Mouse (Mus musculus): ENCODE results near the gene Mettl26. TPM values are rescaled to one million over a fixed set of nuclear protein-coding genes. Genes with fewer than 3 reads are reported as not detected.

The Mettl26 gene
- total and polyA plus RNA-seq, 3 experiments = 12.7 to 30.5 (median 12.7) TPM

DNA sequence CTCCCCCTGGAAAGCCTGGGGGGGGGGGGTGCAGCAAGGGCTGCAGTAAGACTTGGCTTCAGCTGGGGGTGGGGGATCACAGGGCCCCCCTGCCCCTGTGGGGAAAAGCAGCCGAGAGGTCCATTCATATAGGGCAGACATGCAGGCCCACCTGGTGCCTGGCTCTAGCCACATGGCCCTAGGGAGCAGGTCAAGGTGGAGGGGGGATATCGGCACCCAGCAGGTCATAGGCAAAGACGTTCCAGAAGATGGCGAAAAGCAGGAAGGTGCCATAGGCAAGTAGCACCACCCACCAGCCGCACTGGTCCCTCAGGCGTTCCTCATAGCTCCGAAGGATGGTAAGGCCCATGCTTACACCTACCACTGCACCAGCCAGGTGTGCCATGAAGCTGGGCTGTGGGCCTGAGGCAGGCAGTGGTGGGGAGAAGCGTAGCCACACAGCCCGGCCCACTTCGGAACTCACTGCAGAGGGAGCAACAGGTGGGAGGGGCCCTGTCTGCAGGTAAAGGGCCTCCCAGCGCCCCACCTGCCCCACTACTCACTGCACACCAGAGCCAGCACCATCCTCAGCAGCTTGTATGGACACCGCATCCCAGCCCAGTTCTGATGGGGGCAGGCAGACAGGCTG lies 40.2 kb upstream of the Mettl26 start:
- Histone ChIP-seq H3K4me1 (ENCODE audit: control insufficient read depth, insufficient read depth, low read length) (peaks cover 26% of the 10 kb centered on the region), H3K79me2 (replicated peaks; ENCODE audit: control insufficient read depth, insufficient read depth, low read length) (peaks cover 2% of the 10 kb centered on the region), H3K9ac (ENCODE audit: low read depth, low read length) (0 out of 2 replicates have a peak overlapping the region, but pooled peaks have one; percentile 19), H3K4me3 (peak overlapping the region; percentile 85; the same call in 1 of the 2 replicates), H3K36me3 (ENCODE audit: control insufficient read depth, insufficient read depth, low read length) (no peaks in the 10 kb centered on the region; the same call in 1 of the 2 replicates), H3K27me3 (ENCODE audit: control insufficient read depth, insufficient read depth, low read length) (no peaks in the 10 kb centered on the region), H3K27ac (peak overlapping the region; percentile 100; the same call in 1 of the 2 replicates)
- intact Hi-C loops (cut with DNase I) = loop anchor here (5.0 kb wide), 1 partner anchor 33 kb away; the partner anchor contains the start of gene Mcrip2
- DNase-seq = no peak
- TF ChIP-seq EP300 (IDR thresholded peaks at IDR 0.05; ENCODE audit: insufficient read depth, low read depth, low read length) = no peak
- no peak for TF ChIP-seq POLR2A (IDR thresholded peaks at IDR 0.05; ENCODE audit: insufficient read depth, low read depth, low read length)
- no peak for TF ChIP-seq CTCF (IDR thresholded peaks at IDR 0.05)
- 83% methylated on average over 12 of the region's 12 CpGs for WGBS

DNA sequence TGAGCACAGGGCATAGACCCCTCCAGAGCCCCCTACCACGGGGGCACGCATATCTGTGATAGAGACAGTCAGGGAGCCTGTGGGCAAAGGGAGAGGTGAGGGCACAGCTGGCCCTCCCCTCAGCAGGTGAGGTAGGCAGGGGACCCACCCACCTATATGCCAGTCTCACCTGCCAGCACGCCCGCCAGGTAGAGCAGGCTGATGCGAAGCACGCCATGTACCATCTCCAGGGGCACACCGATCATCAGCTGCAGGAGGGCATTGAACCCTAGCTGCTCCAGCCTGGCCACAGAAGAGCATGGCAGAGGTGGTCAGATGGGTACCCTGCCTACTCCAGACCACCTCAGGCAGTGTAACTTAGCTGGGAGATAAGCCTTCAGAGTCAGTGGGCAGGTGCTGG lies 39.6 kb upstream of the Mettl26 start:
- H3K4me1 ChIP-seq (ENCODE audit: control insufficient read depth, insufficient read depth, low read length) = peaks cover 26% of the 10 kb centered on the region
- H3K79me2 ChIP-seq (replicated peaks; ENCODE audit: control insufficient read depth, insufficient read depth, low read length) = peaks cover 2% of the 10 kb centered on the region
- TF ChIP-seq EP300 (IDR thresholded peaks at IDR 0.05; ENCODE audit: insufficient read depth, low read depth, low read length) (no peak), POLR2A (IDR thresholded peaks at IDR 0.05; ENCODE audit: insufficient read depth, low read depth, low read length) (no peak), CTCF (IDR thresholded peaks at IDR 0.05) (no peak)
- H3K36me3 ChIP-seq (ENCODE audit: control insufficient read depth, insufficient read depth, low read length) = no peaks in the 10 kb centered on the region; the same call in 1 of the 2 replicates
- H3K27me3 ChIP-seq (ENCODE audit: control insufficient read depth, insufficient read depth, low read length) = no peaks in the 10 kb centered on the region
- intact Hi-C loops (cut with DNase I) = no loop called here
- WGBS = 94% methylated on average over 7 of the region's 7 CpGs
- no peak overlapping the region for H3K4me3 ChIP-seq
- no peak overlapping the region for H3K9ac ChIP-seq (ENCODE audit: low read depth, low read length)
- DNase-seq = no peak
- no peak overlapping the region for H3K27ac ChIP-seq

DNA sequence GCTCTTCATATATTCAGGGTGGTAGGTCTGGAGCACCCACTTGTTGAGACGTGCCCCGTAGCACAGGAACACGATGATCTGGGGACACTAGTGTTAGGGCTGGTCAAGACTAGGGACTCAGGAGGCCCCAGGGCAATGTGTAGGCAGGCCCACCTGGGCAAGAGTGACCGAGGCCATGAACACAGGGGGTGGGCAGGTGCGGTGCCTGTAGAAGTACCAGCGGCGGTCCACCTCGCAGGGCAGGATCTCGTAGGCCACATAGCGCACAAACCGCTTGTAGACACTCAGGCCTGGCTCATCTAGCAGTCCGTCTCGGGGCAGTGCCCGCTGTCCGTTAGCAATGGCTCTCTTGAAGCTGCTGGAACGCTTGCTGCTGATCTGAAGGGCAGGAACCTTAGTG lies 39.1 kb upstream of the Mettl26 start:
- no peak for DNase-seq
- Histone ChIP-seq H3K27me3 (ENCODE audit: control insufficient read depth, insufficient read depth, low read length) (no peaks in the 10 kb centered on the region), H3K4me1 (ENCODE audit: control insufficient read depth, insufficient read depth, low read length) (peaks cover 26% of the 10 kb centered on the region), H3K9ac (ENCODE audit: low read depth, low read length) (peak overlapping the region; percentile 59), H3K4me3 (no peak overlapping the region), H3K36me3 (ENCODE audit: control insufficient read depth, insufficient read depth, low read length) (no peaks in the 10 kb centered on the region; the same call in 1 of the 2 replicates), H3K79me2 (replicated peaks; ENCODE audit: control insufficient read depth, insufficient read depth, low read length) (peaks cover 2% of the 10 kb centered on the region), H3K27ac (peak overlapping the region; percentile 73; the same call in 1 of the 2 replicates)
- intact Hi-C loops (cut with DNase I) = no loop called here
- WGBS = 80% methylated on average over 16 of the region's 16 CpGs
- no peak for TF ChIP-seq POLR2A (IDR thresholded peaks at IDR 0.05; ENCODE audit: insufficient read depth, low read depth, low read length)
- no peak for TF ChIP-seq EP300 (IDR thresholded peaks at IDR 0.05; ENCODE audit: insufficient read depth, low read depth, low read length)
- TF ChIP-seq CTCF (IDR thresholded peaks at IDR 0.05) = no peak

DNA sequence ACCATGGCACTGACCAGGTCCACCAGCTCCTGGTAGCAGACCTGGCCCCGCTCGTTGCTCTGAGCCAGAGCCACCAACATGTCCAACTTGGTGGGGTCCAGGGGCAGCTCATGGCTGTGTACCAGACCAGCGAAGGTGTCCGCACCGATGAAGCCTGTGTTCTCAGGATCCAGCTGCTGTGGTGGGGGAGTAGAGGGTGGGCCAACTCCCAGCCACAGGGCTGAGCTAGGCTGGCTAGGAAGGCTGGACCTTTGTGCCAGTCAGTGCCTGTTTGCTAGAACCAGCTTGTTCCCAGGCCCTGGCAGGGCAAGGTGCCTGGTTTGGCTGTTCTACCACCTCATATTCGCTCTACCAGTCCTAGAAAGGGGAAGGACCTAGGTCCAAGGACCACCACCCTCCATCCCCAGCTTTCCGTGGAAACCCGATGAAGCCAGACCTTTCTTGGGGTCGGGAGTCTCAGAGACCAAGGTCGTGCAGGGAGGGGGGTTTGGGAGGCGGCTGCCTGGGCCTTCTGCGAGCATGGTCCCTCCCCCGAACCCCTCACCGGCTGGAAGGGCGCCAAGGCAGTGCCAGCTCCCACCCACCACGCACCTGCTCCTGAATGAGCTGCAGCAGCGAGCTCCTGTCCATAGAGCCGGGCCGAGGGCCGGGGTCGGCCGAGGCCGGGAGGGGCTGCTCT lies 38.3 kb upstream of the Mettl26 start:
- Histone ChIP-seq H3K4me1 (ENCODE audit: control insufficient read depth, insufficient read depth, low read length) (peaks cover 23% of the 10 kb centered on the region), H3K27ac (peak overlapping the region; percentile 73), H3K79me2 (replicated peaks; ENCODE audit: control insufficient read depth, insufficient read depth, low read length) (peaks cover 2% of the 10 kb centered on the region), H3K4me3 (peak overlapping the region; percentile 40), H3K36me3 (ENCODE audit: control insufficient read depth, insufficient read depth, low read length) (no peaks in the 10 kb centered on the region; the same call in 1 of the 2 replicates), H3K27me3 (ENCODE audit: control insufficient read depth, insufficient read depth, low read length) (no peaks in the 10 kb centered on the region), H3K9ac (ENCODE audit: low read depth, low read length) (peak overlapping the region; percentile 59)
- WGBS = 21% methylated on average over 23 of the region's 23 CpGs
- TF ChIP-seq CTCF (IDR thresholded peaks at IDR 0.05) = no peak
- no peak for TF ChIP-seq EP300 (IDR thresholded peaks at IDR 0.05; ENCODE audit: insufficient read depth, low read depth, low read length)
- TF ChIP-seq POLR2A (IDR thresholded peaks at IDR 0.05; ENCODE audit: insufficient read depth, low read depth, low read length) = peak; percentile 11; the same call in 1 of the 2 replicates
- no peak for DNase-seq
- intact Hi-C loops (cut with DNase I) = no loop called here

DNA sequence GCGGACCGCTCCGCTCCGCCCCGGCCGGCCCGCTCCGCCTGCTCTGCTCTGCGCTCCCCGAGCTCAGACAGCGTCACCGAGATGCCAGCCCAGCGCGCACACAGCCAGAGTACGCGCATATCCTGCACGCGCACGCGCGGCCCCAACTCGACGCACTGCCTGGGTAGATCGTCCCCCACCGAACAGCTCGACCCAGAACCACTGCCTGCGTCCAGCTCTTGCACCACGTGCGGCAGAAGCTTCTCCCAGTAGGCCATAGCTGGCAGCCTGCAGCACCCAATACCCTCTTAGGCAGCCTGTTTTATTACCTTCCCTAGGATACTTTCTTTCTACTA lies 37.8 kb upstream of the Mettl26 start, which contains the start of gene Rhbdl1:
Gene Rhbdl1 (minus strand): TSS at position 220 of the 335 bp plus-strand sequence.
- intact Hi-C loops (cut with DNase I) = no loop called here
- peak within 1 kb of the TSS; percentile 40 for H3K4me3 ChIP-seq
- H3K79me2 ChIP-seq (replicated peaks; ENCODE audit: control insufficient read depth, insufficient read depth, low read length) = peaks cover 2% of the 10 kb centered on the region
- peak within 1 kb of the TSS; percentile 73 for H3K27ac ChIP-seq
- H3K27me3 ChIP-seq (ENCODE audit: control insufficient read depth, insufficient read depth, low read length) = no peaks in the 10 kb centered on the region
- TF ChIP-seq CTCF (IDR thresholded peaks at IDR 0.05) = no peak
- TF ChIP-seq POLR2A (IDR thresholded peaks at IDR 0.05; ENCODE audit: insufficient read depth, low read depth, low read length) = peak; percentile 71
- TF ChIP-seq EP300 (IDR thresholded peaks at IDR 0.05; ENCODE audit: insufficient read depth, low read depth, low read length) = peak; percentile 51; the same call in 1 of the 2 replicates
- peak; percentile 76 to 84 for DNase-seq
- H3K36me3 ChIP-seq (ENCODE audit: control insufficient read depth, insufficient read depth, low read length) = no peaks in the 10 kb centered on the region
- WGBS = 5% methylated on average over 29 of the region's 29 CpGs
- H3K4me1 ChIP-seq (ENCODE audit: control insufficient read depth, insufficient read depth, low read length) = peaks cover 18% of the 10 kb centered on the region
- peak within 1 kb of the TSS; percentile 59 for H3K9ac ChIP-seq (ENCODE audit: low read depth, low read length)

DNA sequence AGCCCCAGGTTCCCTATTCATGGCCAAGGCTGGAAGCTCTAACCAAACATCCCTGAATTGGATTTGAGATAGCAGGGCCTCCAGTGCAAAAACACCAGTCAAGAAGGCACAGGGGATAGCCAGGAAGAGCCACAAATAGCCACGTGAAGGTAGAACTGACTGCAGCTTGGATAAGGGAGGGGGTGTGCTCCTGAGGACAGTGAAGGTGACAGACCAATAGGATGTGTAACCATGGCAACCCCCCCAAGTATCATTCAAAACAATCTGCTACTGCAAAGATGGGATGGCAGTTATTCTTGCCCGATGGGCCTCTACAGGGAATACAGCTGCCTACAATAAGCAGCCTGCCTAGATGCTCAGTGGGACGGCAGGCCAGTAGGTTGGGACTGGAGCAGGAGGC lies 37.3 kb upstream of the Mettl26 start:
- TF ChIP-seq EP300 (IDR thresholded peaks at IDR 0.05; ENCODE audit: insufficient read depth, low read depth, low read length) (no peak), CTCF (IDR thresholded peaks at IDR 0.05) (no peak), POLR2A (IDR thresholded peaks at IDR 0.05; ENCODE audit: insufficient read depth, low read depth, low read length) (no peak)
- no peak for DNase-seq

More for the DNA sequence above, 37.3 kb upstream of the Mettl26 start:
- Histone ChIP-seq H3K27ac (peak overlapping the region; percentile 73), H3K79me2 (replicated peaks; ENCODE audit: control insufficient read depth, insufficient read depth, low read length) (peaks cover 2% of the 10 kb centered on the region), H3K36me3 (ENCODE audit: control insufficient read depth, insufficient read depth, low read length) (no peaks in the 10 kb centered on the region), H3K4me3 (no peak overlapping the region), H3K4me1 (ENCODE audit: control insufficient read depth, insufficient read depth, low read length) (peaks cover 18% of the 10 kb centered on the region), H3K27me3 (ENCODE audit: control insufficient read depth, insufficient read depth, low read length) (no peaks in the 10 kb centered on the region), H3K9ac (ENCODE audit: low read depth, low read length) (no peak overlapping the region)
- intact Hi-C loops (cut with DNase I) = no loop called here
- WGBS = 39% methylated on average over 3 of the region's 3 CpGs

All from heart, adult 2 months (tissue).